Mouse (Mus musculus) hindbrain, embryonic 14.5 days (tissue): ENCODE measurements around the gene Bglap. TPM values are rescaled to one million over a fixed set of nuclear protein-coding genes. Genes with fewer than 3 reads are reported as not detected.

Experiments used
- ATAC-seq: fragments of 200-750 bp; cut with Nextera tagmentation; 2 replicates; pipeline ENCODE4 v1.8.0; 2017; ENCODE audit warnings: moderate number of reproducible peaks, mild to moderate bottlenecking, moderate TSS enrichment, moderate library complexity; ENCODE audit not compliant: low FRiP score
- DNase-seq: peaks from one replicate; pipeline ENCODE4 v3.0.0-alpha.2; 2015; ENCODE audit warnings: low spot score
- H3K27ac ChIP-seq: fragments of 300-500 bp; sonication (generic); 2 replicates; pipeline ENCODE4 v1.5.1; 2014; ENCODE audit warnings: mild to moderate bottlenecking, moderate library complexity
- H3K27me3 ChIP-seq: fragments of 300-500 bp; sonication (generic); 2 replicates; pipeline ENCODE4 v1.6.1; 2014; ENCODE audit warnings: mild to moderate bottlenecking, low read length, mixed read lengths; ENCODE audit not compliant: control insufficient read depth, insufficient read depth
- H3K36me3 ChIP-seq: fragments of 300-500 bp; sonication (generic); replicated peaks from 2 replicates; pipeline ENCODE4 v1.6.1; 2014; ENCODE audit not compliant: control insufficient read depth, insufficient read depth
- H3K4me1 ChIP-seq: fragments of 300-500 bp; sonication (generic); replicated peaks from 2 replicates; pipeline ENCODE4 v1.6.1; 2014; ENCODE audit warnings: antibody characterized with exemption, low read length, mixed read lengths; ENCODE audit not compliant: control insufficient read depth, insufficient read depth
- H3K4me2 ChIP-seq: fragments of 300-500 bp; sonication (generic); replicated peaks from 2 replicates; pipeline ENCODE4 v1.6.1; 2014; ENCODE audit warnings: mild to moderate bottlenecking, moderate library complexity
- H3K4me3 ChIP-seq: fragments of 300-500 bp; sonication (generic); replicated peaks from 2 replicates; pipeline ENCODE4 v1.5.1; 2014; ENCODE audit warnings: mild to moderate bottlenecking, low read length
- H3K9ac ChIP-seq: fragments of 300-500 bp; sonication (generic); 2 replicates; pipeline ENCODE4 v1.6.1; 2014
- H3K9me3 ChIP-seq: fragments of 300-500 bp; sonication (generic); 2 replicates; pipeline ENCODE4 v1.6.1; 2016; ENCODE audit warnings: low read length; ENCODE audit not compliant: control insufficient read depth
- WGBS: fragments of 180-500 bp; shearing (Covaris S2); extraction: QIAGEN DNeasy Blood & Tissue Kit; methylation state at CpG from one replicate; pipeline ENCODE4 v1.1.7; 2014; 5-methylcytosine and 5-hydroxymethylcytosine counted together
- polyA plus RNA-seq: library from polyadenylated mRNA; unstranded; fragments of >200 nt; fragmentation: Nextera tagmentation; extraction: Ambion mirVana; gene quantifications from 2 replicates; pipeline ENCODE4 v1.2.1, GENCODE M21; 2014

Gene Bglap
- polyA plus RNA-seq, 1 experiment from 2014 or later: not detected

DNA sequence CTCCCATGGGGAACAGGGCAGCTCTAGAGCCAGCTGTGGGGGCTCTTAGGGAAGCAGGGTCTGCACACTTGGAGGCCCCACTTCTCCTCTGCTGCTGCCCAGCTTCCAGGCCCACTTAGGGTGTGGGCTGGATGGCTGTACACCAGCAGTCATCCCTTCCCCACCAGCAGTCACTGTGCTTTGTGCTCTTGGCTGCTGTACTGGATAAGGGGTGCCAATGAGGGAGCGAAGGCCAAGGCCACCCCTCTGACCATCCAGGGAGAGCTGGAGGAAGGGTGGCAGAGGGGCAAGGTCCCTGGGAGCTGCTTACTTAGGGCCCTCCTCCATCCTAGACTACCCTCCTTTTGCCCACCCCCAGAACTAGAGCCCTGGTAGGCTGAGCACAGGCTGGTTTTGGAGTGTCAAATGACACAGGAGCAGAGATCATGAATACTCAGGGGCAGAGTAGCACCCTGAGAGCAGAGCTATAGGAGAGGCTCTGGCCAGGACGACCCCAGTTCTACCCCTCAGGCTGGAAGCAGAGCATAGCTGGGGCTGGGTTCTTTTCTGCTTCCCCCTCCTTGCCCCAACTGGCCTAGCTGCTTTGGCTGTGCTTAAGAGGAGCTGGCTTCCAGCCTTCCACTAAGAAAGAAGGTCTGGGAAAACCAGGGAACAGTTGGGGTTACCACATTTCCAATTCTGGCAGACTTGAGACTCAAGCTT is 22.5 kb downstream of the Bglap start:
- H3K36me3 ChIP-seq: peaks cover 70% of the 10 kb centered on the region
- 94% methylated on average over 2 of the region's 2 CpGs for WGBS
- DNase-seq: no peak

GRCm38 (mm10) chr3:88361096-88361495 is 23.2 kb downstream of the Bglap start:
- Histone ChIP-seq H3K36me3 (peaks cover 76% of the 10 kb centered on the region), H3K4me2 (no peak overlapping the region), H3K4me1 (no peaks in the 10 kb centered on the region), H3K9ac (no peak overlapping the region), H3K4me3 (no peak overlapping the region), H3K27me3 (peaks cover 4% of the 10 kb centered on the region; the same call in 1 of the 2 replicates), H3K27ac (no peak overlapping the region), H3K9me3 (no peaks in the 10 kb centered on the region)
- no peak for ATAC-seq
- no peak for DNase-seq
- WGBS: 86% methylated on average over 6 of the region's 6 CpGs

More for the DNA sequence above, 22.5 kb downstream of the Bglap start:
- H3K4me2 ChIP-seq: no peak overlapping the region
- no peak overlapping the region for H3K27ac ChIP-seq
- H3K9ac ChIP-seq: no peak overlapping the region
- H3K4me3 ChIP-seq: no peak overlapping the region
- ATAC-seq: no peak
- no peaks in the 10 kb centered on the region for H3K9me3 ChIP-seq
- peaks cover 4% of the 10 kb centered on the region; the same call in 1 of the 2 replicates for H3K27me3 ChIP-seq
- H3K4me1 ChIP-seq: no peaks in the 10 kb centered on the region

DNA sequence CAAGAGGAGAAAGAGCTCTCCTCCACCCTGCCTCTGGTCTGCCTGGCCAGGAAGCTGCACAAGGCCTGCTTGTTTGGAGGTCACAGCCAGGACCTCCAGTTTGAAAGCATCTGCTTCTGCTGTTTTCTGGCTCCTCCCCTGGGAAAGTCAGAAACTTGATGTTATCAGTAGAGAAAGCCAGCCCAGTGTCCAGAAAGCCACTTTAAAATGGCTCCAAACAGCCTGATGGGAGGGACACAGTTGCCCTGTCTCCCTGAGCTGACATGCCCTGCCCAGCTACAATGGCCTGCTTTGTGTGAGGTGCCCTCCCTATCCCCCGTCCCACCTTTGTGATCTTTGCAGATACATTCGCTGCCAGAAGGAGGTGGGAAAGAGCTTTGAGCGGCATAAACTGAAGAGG is 24.3 kb downstream of the Bglap start:
- no peaks in the 10 kb centered on the region for H3K4me1 ChIP-seq
- H3K4me2 ChIP-seq: no peak overlapping the region
- DNase-seq (no peak), ATAC-seq (no peak)
- H3K27me3 ChIP-seq: peaks cover 4% of the 10 kb centered on the region; the same call in 1 of the 2 replicates
- peaks cover 87% of the 10 kb centered on the region for H3K36me3 ChIP-seq
- H3K9me3 ChIP-seq: no peaks in the 10 kb centered on the region
- no peak overlapping the region for H3K27ac ChIP-seq
- 75% methylated on average over 3 of the region's 3 CpGs for WGBS
- H3K9ac ChIP-seq: no peak overlapping the region
- H3K4me3 ChIP-seq: no peak overlapping the region

DNA sequence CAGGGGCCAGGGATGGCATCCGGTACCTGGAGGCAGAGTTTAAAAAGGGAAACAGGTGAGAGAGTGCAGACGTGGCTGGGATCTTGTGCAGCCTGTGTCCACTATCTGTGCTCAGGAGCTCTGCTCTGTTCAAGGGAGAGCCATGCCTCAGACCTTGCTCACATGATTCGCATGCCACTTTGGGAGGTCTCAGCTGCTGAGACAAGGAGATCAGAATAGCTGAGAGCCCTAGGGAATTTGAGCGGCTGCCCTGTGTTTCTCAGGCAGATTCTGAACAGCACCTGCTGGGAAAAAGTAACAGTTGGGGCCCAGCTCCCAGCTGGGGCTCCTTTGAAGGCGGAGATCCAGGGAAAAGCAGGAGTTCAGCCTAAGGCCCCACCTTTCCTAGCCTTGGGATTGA is 24.7 kb downstream of the Bglap start:
- H3K4me2 ChIP-seq: no peak overlapping the region
- H3K9ac ChIP-seq: no peak overlapping the region
- H3K27me3 ChIP-seq: no peaks in the 10 kb centered on the region
- 57% methylated on average over 5 of the region's 5 CpGs for WGBS
- H3K9me3 ChIP-seq: no peaks in the 10 kb centered on the region
- H3K4me3 ChIP-seq: no peak overlapping the region
- no peak overlapping the region for H3K27ac ChIP-seq
- peaks cover 91% of the 10 kb centered on the region for H3K36me3 ChIP-seq
- no peaks in the 10 kb centered on the region for H3K4me1 ChIP-seq
- ATAC-seq (no peak), DNase-seq (no peak)

GRCm38 (mm10) chr3:88354396-88355165 is 29.7 kb downstream of the Bglap start:
- H3K9me3 ChIP-seq: no peaks in the 10 kb centered on the region
- DNase-seq (no peak), ATAC-seq (no peak)
- no peaks in the 10 kb centered on the region for H3K4me1 ChIP-seq
- H3K4me2 ChIP-seq: no peak overlapping the region
- H3K9ac ChIP-seq: no peak overlapping the region
- 97% methylated on average over 8 of the region's 8 CpGs for WGBS
- H3K4me3 ChIP-seq: no peak overlapping the region
- no peak overlapping the region for H3K27ac ChIP-seq
- peaks cover 100% of the 10 kb centered on the region for H3K36me3 ChIP-seq
- no peaks in the 10 kb centered on the region for H3K27me3 ChIP-seq

DNA sequence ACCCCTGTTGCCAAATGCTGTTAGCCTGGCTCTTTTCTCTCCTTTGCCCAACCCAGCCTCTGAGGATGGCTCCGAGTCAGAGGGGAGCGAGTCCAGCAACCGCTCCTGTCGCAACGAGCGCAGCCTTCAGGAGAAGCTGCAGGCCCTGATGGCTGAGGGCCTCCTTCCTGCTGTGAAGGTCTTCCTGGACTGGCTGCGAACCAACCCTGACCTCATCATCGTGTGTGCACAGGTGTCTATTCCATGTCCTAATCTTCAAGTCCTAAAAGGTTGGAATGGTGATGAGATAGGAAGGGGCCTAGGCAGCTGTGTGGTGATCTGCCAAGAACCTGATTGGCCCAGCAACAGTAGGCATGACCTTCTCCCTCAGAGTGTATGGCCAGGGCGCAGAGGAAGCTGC is 31.4 kb downstream of the Bglap start:
- DNase-seq (no peak), ATAC-seq (no peak)
- H3K4me3 ChIP-seq: no peak overlapping the region
- WGBS: 96% methylated on average over 9 of the region's 9 CpGs
- H3K4me1 ChIP-seq: no peaks in the 10 kb centered on the region
- H3K27me3 ChIP-seq: no peaks in the 10 kb centered on the region
- no peaks in the 10 kb centered on the region for H3K9me3 ChIP-seq
- no peak overlapping the region for H3K4me2 ChIP-seq
- peaks cover 100% of the 10 kb centered on the region for H3K36me3 ChIP-seq
- H3K9ac ChIP-seq: no peak overlapping the region
- H3K27ac ChIP-seq: no peak overlapping the region

DNA sequence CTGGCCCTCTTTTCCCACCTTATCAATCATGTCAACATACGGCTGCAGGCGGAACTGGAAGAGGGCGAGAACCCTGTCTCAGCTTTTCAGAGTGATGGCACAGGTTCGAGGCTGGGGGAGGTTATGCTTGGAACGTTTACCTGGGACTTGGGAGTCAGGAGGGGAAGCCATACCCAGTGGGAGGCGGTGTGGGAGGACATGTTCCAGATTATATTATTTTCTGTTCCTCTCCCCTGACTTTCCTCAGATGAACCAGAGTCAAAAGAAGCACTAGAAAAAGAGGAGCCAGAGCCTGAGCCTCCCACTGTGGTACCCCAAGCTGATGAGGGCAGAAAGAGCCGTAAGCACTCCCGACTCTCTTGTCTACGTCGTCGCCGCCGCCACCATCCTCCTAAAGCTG is 33.5 kb downstream of the Bglap start:
- no peak for ATAC-seq
- no peaks in the 10 kb centered on the region for H3K9me3 ChIP-seq
- H3K4me2 ChIP-seq: no peak overlapping the region
- DNase-seq: no peak
- no peak overlapping the region for H3K27ac ChIP-seq
- no peak overlapping the region for H3K4me3 ChIP-seq
- no peaks in the 10 kb centered on the region for H3K27me3 ChIP-seq
- H3K9ac ChIP-seq: no peak overlapping the region
- H3K36me3 ChIP-seq: peaks cover 100% of the 10 kb centered on the region
- H3K4me1 ChIP-seq: no peaks in the 10 kb centered on the region
- WGBS: 95% methylated on average over 13 of the region's 13 CpGs

GRCm38 (mm10) chr3:88339006-88339405 is 45.3 kb downstream of the Bglap start:
- H3K9ac ChIP-seq: no peak overlapping the region
- peaks cover 33% of the 10 kb centered on the region for H3K36me3 ChIP-seq
- no peak for DNase-seq

DNA sequence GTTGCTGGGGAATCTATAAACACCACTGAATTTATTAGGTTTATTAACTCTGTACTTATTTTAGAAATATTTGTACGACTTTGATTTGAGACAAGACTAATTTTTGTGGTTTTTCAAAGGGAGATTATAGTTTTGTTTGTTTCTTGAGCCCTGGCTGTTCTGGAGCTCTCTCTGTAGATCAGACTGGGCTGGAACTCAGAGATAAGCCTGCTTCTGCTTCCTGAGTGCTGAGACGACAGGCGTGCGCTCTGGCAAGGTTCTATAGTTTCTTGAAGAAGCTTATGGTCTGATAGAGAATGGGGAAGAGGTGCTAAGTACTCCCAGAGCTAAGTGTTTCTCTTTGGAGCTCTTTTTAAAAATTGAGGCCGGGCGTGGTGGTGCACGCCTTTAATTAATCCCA is 45.9 kb downstream of the Bglap start:
- Histone ChIP-seq H3K9ac (no peak overlapping the region), H3K4me3 (no peak overlapping the region), H3K4me2 (no peak overlapping the region), H3K4me1 (peaks cover 18% of the 10 kb centered on the region), H3K9me3 (no peaks in the 10 kb centered on the region), H3K36me3 (peaks cover 26% of the 10 kb centered on the region), H3K27ac (no peak overlapping the region), H3K27me3 (no peaks in the 10 kb centered on the region)
- 96% methylated on average over 7 of the region's 7 CpGs for WGBS
- DNase-seq: no peak
- ATAC-seq: no peak

More at GRCm38 (mm10) chr3:88339006-88339405, 45.3 kb downstream of the Bglap start:
- Histone ChIP-seq H3K9me3 (no peaks in the 10 kb centered on the region), H3K4me2 (no peak overlapping the region), H3K4me3 (no peak overlapping the region), H3K27ac (no peak overlapping the region), H3K4me1 (peaks cover 18% of the 10 kb centered on the region), H3K27me3 (no peaks in the 10 kb centered on the region)
- WGBS: 82% methylated on average over 3 of the region's 3 CpGs
- no peak for ATAC-seq
